Mouse (Mus musculus) R1 (cell line): Measurements from ENCODE around the gene Nek1.

ENCODE experiments used
- DNase-seq: peaks from one replicate; pipeline ENCODE4 v3.0.0-alpha.2; 2018; ENCODE audit warnings: low read depth, low spot score

The Nek1 gene

GRCm38 (mm10) chr8:61156406-61156805 is 163.4 kb downstream of the Nek1 start:
- DNase-seq = no peak

DNA sequence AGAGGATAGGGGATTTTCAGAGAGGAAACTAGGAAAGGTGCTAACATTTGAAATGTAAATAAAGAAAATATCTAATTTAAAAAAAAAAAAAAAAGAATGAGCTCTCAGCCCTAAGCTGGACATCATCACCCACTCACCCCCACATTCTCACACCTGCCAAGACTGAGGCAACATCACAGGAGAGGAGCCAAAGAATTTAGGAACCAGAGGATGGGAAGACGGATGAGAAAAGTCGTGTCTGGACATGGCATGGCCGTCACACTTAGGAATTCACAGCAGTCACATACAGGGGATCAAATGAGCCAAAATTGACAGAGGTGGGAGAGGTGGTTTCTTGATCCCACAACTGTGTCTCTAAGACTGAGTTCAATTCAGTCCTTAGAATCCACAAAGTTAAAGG is 165.5 kb downstream of the Nek1 start:
- no peak for DNase-seq

DNA sequence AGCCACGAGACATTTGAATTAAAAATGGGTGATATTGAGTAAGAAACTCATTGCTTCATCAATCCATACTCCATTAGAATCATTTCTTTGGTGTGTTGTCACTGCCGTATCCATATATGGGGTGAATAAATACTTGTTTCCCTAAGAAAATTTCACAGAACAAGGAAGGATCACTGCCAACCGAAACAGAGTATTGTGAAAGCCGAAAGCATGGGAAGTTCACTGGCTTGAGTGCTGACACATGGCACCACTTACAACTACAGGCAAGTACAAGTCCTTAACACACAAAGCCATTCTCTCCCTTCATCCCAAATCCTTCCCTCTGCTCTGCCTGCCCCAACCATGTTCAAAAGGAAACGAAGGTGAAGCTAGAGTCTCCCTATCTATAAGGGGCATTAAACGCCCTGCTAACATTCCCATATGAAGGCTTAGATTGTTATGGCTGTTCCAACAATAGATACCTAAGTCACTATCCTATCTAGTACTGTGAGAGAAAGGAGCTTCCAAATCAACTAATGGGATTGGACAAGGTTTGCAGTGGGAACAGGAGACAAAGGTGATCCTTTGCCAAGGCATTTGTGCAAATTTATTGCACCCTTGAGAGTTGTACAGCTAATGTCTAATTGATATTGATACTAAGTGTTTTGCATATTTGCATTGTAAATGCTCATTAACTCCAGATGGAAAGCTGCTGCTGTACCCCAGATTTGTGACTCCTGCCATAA is 168.6 kb downstream of the Nek1 start:
- DNase-seq = no peak

DNA sequence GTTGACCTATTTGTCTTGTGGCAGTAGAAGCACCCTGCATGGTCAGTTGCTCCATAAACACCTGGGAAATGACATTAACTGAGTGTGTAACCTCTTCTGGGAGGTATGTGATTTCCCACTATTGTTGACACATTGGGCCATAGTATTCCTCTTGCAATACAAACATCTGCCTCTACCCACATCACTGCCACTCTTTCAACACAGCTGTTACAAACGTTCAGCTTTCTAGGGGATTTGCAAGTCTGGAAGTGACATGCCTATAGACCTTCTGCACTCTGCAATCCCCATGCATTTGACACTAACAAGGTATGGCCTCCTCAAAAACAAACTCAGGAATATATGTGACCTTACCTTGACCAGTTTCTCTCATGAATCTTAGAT is 169.2 kb downstream of the Nek1 start:
- no peak for DNase-seq

DNA sequence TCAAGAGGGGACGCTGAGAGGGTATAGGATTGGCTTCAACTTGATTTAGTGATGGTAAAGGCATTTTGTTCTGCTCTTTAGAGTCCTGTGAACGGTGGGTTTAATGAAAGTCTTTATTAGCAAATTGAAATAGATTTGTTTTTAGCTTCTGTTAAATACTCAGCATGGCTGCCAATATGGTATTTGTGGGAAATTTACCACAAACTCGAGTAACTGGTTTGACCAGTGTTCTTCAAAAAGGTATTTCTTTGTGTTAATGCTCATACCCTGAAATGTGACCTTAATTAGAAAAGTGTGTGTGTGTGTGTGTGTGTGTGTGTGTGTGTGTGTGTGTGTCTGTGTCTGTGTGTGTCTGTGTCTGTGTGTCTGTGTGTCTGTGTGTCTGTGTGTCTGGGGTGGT is 178.6 kb downstream of the Nek1 start:
- no peak for DNase-seq

DNA sequence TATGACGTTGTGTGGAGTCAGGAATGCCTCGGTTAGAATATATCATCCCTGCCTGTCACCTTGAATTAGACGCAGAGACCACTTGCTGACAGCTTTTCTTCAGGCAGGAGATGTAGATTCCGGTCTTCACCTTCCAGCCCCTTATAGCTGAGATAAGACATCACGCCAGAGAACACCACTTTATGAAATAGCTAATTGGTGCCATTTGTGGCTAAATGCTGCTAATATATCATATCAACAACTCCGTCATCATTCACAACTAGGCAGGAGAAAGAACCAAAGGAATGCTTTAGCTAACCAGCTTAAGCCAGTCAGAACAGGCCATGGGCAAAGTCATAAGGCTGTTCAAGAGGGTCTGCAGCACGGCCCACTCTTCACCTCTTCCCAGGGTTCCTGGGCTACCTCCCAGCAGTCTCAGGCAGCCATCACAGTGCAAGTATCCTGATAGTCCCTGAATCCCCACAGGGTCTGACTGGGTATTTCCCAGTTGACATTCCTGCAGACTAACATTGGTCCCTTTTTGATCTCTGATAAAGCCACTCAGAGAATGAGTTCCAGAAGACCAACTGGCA is 181.0 kb downstream of the Nek1 start:
- DNase-seq = no peak

DNA sequence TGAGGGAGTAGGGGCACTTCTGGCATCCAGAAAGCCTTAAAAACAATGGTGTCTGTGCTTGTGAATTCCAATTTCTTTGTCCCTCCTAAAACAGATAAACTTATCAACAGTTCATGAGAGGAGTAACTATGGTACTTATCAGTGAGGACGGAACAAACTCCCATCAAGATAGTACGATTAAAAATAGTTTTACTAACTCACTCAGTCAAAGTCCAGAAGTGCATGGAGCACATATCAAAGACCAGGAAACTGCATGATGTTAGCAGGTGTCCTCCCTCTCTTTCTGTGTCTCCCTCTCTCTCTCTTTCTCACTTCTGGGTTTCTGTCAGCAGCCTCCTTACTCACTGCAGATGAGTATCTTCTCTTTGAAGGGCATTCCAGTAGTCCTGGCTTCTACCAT is 182.9 kb downstream of the Nek1 start:
- no peak for DNase-seq

GRCm38 (mm10) chr8:61177680-61178593 is 184.9 kb downstream of the Nek1 start:
- no peak for DNase-seq

- no peak for DNase-seq
Measured at GRCm38 (mm10) chr8:61178594-61179140, 185.7 kb downstream of the Nek1 start.
